Mouse (Mus musculus) heart, embryonic 13.5 days (tissue): Measurements from ENCODE around the gene Minpp1. TPM values are rescaled to one million over a fixed set of nuclear protein-coding genes. Genes with fewer than 3 reads are reported as not detected.
"Not testable (repeated sequence)": the region's sequence is repeated elsewhere in the genome, so short reads cannot be mapped to it uniquely, and the experiment has no call there.

Source experiments
- ATAC-seq: fragments of 200-750 bp; cut with Nextera tagmentation; 2 replicates; pipeline ENCODE4 v1.8.0; 2017; ENCODE audit warnings: moderate TSS enrichment; ENCODE audit not compliant: insufficient number of reproducible peaks, low FRiP score, low TSS enrichment; ENCODE audit errors: extremely low read depth
- H3K27ac ChIP-seq: fragments of 300-500 bp; sonication (generic); replicated peaks from 2 replicates; pipeline ENCODE4 v1.5.1; 2015; ENCODE audit warnings: moderate library complexity, mild to moderate bottlenecking, inconsistent platforms
- H3K27me3 ChIP-seq: fragments of 300-500 bp; sonication (generic); replicated peaks from 2 replicates; pipeline ENCODE4 v1.6.1; 2015; ENCODE audit warnings: mild to moderate bottlenecking, inconsistent platforms
- H3K36me3 ChIP-seq: fragments of 300-500 bp; sonication (generic); 2 replicates; pipeline ENCODE4 v1.6.1; 2015; ENCODE audit warnings: mild to moderate bottlenecking, inconsistent platforms
- H3K4me1 ChIP-seq: fragments of 300-500 bp; sonication (generic); 2 replicates; pipeline ENCODE4 v1.6.1; 2015; ENCODE audit warnings: inconsistent platforms
- H3K4me2 ChIP-seq: fragments of 300-500 bp; sonication (generic); 2 replicates; pipeline ENCODE4 v1.6.1; 2015; ENCODE audit warnings: inconsistent platforms, mild to moderate bottlenecking, moderate library complexity
- H3K4me3 ChIP-seq: fragments of 300-500 bp; sonication (generic); 2 replicates; pipeline ENCODE4 v1.5.1; 2015; ENCODE audit warnings: moderate library complexity, mild to moderate bottlenecking, inconsistent platforms
- H3K9ac ChIP-seq: fragments of 300-500 bp; sonication (generic); 2 replicates; pipeline ENCODE4 v1.6.1; 2015; ENCODE audit warnings: inconsistent platforms, mild to moderate bottlenecking, moderate library complexity
- H3K9me3 ChIP-seq: fragments of 300-500 bp; sonication (generic); 2 replicates; pipeline ENCODE4 v1.6.1; 2016; ENCODE audit warnings: inconsistent platforms
- WGBS: fragments of 180-500 bp; shearing (Covaris S2); methylation state at CpG from one replicate; pipeline ENCODE4 v1.1.7; 2015; ENCODE audit warnings: mixed read lengths; 5-methylcytosine and 5-hydroxymethylcytosine counted together
- polyA plus RNA-seq: library from polyadenylated mRNA; unstranded; fragments of >200 nt; fragmentation: Nextera tagmentation; extraction: Ambion mirVana; gene quantifications from 2 replicates; pipeline ENCODE4 v1.2.1, GENCODE M21; 2015

The Minpp1 gene
- polyA plus RNA-seq, result 56.5 and 59.8 TPM in 2 replicates

DNA sequence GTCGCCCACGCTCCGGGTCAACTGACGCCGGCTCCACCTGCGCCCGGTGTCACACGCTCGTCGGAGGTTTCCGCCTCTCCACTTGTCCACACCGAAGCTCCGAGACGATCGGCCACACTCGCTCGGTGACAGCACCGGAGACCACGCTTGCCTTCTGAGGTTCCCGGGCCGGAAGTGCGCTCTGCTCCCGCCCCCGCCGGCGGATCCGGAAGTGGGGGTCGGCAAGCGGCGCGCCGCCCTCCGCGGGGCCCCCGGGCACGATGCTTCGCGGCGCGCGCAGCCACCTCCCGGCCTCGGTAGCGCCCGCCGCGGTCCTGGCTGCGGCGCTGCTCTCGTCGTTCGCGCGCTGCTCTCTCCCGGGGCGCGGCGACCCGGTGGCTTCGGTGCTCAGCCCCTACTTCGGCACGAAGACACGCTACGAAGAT, at the start of gene Minpp1:
Gene Minpp1 (plus strand): TSS at position 89 of the 425 bp plus-strand sequence.
- Histone ChIP-seq H3K27ac (peak within 1 kb of the TSS; percentile 92), H3K9me3 (no peaks in the 10 kb centered on the region), H3K36me3 (no peaks in the 10 kb centered on the region), H3K4me2 (peak within 1 kb of the TSS; percentile 76), H3K27me3 (no peaks in the 10 kb centered on the region), H3K4me1 (peaks cover 41% of the 10 kb centered on the region), H3K4me3 (peak within 1 kb of the TSS; percentile 87), H3K9ac (peak within 1 kb of the TSS; percentile 92)
- under 1% methylated on average over 59 of the region's 64 CpGs for WGBS
- ATAC-seq, result peak; percentile 77

DNA sequence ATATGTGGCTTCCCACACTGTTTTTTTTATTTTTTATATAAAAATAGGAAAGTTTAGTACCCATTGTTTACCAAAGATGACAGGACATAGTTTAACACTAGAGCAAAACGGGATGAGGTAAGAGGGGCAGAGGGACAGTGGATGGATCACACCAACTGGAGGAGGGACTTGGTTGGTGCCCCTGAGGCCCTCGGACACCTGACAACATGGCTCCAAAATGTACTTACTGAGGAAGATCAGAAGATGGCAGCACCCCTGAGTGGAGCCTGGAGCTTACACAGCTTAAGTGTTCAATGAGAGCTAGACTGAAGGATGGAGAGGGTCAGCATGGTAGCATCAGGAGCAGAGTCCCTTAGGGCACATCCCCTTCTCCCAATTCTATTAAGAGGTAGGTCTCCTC, 46.2 kb upstream of the Minpp1 start:
- Histone ChIP-seq H3K36me3 (no peaks in the 10 kb centered on the region), H3K27me3 (no peaks in the 10 kb centered on the region), H3K4me2 (no peak overlapping the region), H3K9me3 (peaks cover 6% of the 10 kb centered on the region; the same call in 1 of the 2 replicates), H3K27ac (no peak overlapping the region), H3K4me3 (no peak overlapping the region), H3K9ac (no peak overlapping the region), H3K4me1 (peaks cover 6% of the 10 kb centered on the region; the same call in 1 of the 2 replicates)
- ATAC-seq, result no peak
- 82% methylated on average over 2 of the region's 2 CpGs for WGBS

DNA sequence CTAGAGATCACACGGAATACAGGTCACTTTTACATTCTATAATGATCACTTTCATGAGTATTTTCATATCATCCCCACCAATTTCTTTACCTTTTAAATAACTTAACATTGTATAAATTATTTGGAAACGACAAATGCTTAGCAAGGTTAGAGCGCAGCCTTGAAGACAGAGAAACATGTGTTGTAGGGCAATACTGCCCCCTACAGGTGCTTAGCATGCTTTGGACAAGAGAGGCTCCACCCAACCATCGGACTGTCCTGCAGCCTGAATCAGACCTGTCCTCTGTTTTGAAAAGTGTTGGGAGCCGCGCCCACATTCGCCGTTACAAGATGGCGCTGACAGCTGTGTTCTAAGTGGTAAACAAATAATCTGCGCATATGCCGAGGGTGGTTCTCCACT, 44.0 kb upstream of the Minpp1 start:
- Histone ChIP-seq H3K4me1 (peaks cover 6% of the 10 kb centered on the region; the same call in 1 of the 2 replicates), H3K9me3 (peaks cover 6% of the 10 kb centered on the region; the same call in 1 of the 2 replicates), H3K4me2 (no peak overlapping the region), H3K36me3 (no peaks in the 10 kb centered on the region), H3K27me3 (no peaks in the 10 kb centered on the region), H3K27ac (no peak overlapping the region), H3K9ac (no peak overlapping the region), H3K4me3 (no peak overlapping the region)
- no peak for ATAC-seq
- WGBS, result 93% methylated on average over 11 of the region's 11 CpGs

DNA sequence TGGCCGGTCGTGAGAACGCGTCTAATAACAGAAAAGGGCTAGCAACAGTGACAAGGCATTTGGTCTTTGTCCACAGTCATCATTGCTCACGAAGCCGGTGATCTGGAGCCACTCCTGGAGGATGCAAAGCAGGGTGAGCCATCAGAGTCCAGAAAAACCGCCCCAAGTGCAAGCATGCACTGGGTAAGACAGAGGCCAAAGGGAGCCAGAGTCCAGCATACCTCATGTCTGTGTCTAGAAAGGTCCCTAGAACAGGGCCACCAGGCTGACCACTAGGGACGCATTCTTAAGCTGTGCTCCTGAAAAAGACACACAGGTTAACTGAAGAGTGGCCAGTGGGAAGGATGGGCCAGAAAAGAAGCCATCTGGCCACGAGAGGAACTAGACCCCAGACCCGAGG, 36.6 kb upstream of the Minpp1 start:
- Histone ChIP-seq H3K27me3 (no peaks in the 10 kb centered on the region), H3K4me1 (no peaks in the 10 kb centered on the region), H3K4me2 (no peak overlapping the region), H3K36me3 (no peaks in the 10 kb centered on the region), H3K9me3 (peaks cover 12% of the 10 kb centered on the region), H3K27ac (no peak overlapping the region), H3K4me3 (no peak overlapping the region), H3K9ac (no peak overlapping the region)
- whole genome bisulfite sequencing, result 88% methylated on average over 10 of the region's 10 CpGs
- ATAC-seq, result no peak

DNA sequence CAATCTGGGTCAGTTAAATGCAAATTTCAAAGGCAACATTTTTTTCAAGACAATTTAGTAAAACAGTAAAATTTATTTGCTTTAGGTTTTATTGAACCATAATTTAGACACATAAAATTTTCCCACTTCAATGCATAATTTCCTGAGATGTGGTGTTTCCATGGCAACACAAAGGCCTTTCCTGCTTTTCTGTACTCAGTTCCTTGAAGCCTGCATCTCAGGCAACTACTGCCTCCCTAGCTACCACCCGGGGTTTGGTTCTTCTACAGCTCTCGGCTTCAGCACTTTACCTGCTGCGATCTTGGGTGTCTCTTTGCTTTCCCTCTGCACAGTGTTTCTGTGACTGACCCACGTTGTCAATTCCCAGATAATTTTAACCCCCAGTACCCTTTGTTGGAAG, 33.3 kb upstream of the Minpp1 start:
- no peak overlapping the region for H3K27ac ChIP-seq
- no peak overlapping the region for H3K4me2 ChIP-seq
- no peak for ATAC-seq
- no peak overlapping the region for H3K4me3 ChIP-seq
- H3K9ac ChIP-seq, result no peak overlapping the region
- WGBS, result 80% methylated on average over 4 of the region's 4 CpGs
- H3K36me3 ChIP-seq, result no peaks in the 10 kb centered on the region
- peaks cover 12% of the 10 kb centered on the region for H3K9me3 ChIP-seq
- H3K4me1 ChIP-seq, result no peaks in the 10 kb centered on the region
- H3K27me3 ChIP-seq, result no peaks in the 10 kb centered on the region

DNA sequence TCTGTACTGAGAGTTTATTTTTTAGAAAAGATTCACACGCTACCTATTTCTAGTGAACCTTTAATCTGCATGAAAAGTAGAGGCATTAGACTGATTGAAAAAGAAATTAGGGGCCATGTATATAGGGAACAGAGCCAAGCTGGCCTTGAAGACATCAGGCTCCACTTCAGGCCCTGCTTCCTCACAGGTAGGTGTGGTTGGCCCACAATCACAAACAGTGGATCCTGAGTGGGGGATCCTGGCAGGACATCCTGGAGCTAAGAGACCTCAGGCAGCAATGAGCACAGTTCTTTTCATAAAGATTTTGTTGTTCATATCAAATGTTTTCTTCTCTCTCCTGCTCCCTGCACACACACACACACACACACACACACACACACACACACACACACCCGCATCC, 28.8 kb upstream of the Minpp1 start:
- 68% methylated on average over 2 of the region's 2 CpGs for WGBS
- Histone ChIP-seq H3K4me2 (no peak overlapping the region), H3K27ac (no peak overlapping the region), H3K9ac (no peak overlapping the region), H3K27me3 (no peaks in the 10 kb centered on the region), H3K36me3 (no peaks in the 10 kb centered on the region), H3K4me1 (no peaks in the 10 kb centered on the region), H3K9me3 (peaks cover 7% of the 10 kb centered on the region), H3K4me3 (no peak overlapping the region)
- no peak for ATAC-seq

DNA sequence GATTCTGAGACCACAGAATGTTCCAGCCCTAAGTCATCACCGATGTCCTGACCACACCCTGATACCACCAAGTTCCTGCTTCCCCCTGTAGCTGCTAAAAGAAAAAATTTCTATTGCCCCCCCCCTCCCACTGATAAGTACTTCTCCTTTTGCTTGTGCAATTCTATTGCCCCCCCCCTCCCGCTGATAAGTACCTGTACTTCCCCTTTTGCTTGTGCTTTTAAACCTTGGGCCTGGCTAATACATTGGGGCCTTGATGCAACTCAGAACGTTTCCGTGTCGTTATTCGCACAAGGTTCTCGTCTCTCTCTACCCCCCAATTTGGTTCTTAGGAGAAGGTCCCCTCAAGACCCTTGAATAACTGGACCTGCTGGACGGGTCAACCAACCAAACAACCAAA, 27.9 kb upstream of the Minpp1 start:
- H3K9ac ChIP-seq, H3K9me3 ChIP-seq, H3K4me3 ChIP-seq, H3K36me3 ChIP-seq, H3K4me1 ChIP-seq, H3K27me3 ChIP-seq, H3K4me2 ChIP-seq, ATAC-seq, H3K27ac ChIP-seq: not testable (repeated sequence)
- WGBS, result 81% methylated on average over 8 of the region's 8 CpGs

DNA sequence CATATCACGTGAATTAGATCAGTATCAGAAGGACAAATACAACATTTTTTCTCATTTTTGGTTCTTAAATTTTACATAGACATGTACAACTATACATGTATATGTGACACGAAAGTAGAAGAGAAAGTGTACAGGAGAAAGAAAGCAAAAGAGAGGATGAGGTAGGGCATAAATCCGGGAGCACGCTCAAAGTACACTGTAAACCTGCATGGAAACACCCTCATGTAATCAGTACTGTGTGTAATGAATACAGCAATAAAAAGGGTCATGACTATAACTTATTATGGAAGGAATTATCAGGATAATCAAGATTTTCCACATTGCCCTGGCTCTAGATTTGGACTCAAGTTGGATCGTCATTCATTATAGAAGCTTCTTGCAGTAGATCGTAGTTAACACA, 22.5 kb upstream of the Minpp1 start:
- Histone ChIP-seq H3K4me3 (no peak overlapping the region), H3K36me3 (no peaks in the 10 kb centered on the region), H3K9ac (no peak overlapping the region), H3K4me2 (no peak overlapping the region), H3K27me3 (no peaks in the 10 kb centered on the region), H3K9me3 (peaks cover 5% of the 10 kb centered on the region), H3K27ac (no peak overlapping the region), H3K4me1 (no peaks in the 10 kb centered on the region)
- no peak for ATAC-seq
- 88% methylated on average over 6 of the region's 6 CpGs for WGBS

DNA sequence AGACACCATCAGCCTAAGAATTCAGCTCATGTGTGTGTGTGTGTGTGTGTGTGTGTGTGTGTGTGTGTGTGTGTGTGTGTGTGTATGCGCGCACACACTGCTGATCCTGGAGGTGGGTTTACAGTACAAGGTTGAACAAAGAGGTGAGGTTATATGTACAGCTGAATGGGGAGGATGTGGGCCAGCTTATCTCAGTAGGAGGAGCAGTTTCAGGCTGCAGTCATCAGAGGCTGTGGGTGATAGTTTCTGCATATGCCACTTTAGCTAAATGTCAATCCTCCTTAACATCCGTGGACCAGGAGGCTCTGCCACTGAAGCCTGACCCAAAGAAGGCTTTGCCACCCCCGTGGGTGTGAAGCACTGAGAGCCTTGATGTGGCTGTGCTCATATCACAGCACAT, 20.3 kb upstream of the Minpp1 start:
- no peak overlapping the region for H3K4me3 ChIP-seq
- WGBS, result 48% methylated on average over 2 of the region's 4 CpGs
- H3K36me3 ChIP-seq, result no peaks in the 10 kb centered on the region
- ATAC-seq, result no peak
- H3K27me3 ChIP-seq, result no peaks in the 10 kb centered on the region
- no peak overlapping the region for H3K9ac ChIP-seq
- no peaks in the 10 kb centered on the region for H3K9me3 ChIP-seq
- H3K4me2 ChIP-seq, result no peak overlapping the region
- no peak overlapping the region for H3K27ac ChIP-seq
- no peaks in the 10 kb centered on the region for H3K4me1 ChIP-seq

DNA sequence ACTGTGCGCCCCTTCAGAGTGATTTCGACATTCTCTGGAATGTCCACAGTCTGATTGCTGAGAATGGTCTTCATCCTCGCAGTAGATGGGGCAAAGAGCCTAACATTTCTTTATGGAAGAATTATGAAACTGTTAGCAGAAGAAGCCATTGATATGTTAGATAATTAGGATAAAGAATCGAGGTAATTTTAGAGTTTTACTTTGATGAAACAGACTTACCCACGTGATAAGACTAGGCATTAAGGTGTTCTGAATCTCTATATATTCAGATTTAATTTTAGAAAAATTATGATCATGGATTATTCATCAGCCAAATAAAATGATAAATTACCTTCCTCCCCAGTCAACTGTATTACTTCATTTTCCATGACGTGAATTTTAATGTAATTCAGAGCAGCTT, 19.1 kb upstream of the Minpp1 start, which contains the start of gene Rpl9-ps6:
Gene Rpl9-ps6 (minus strand): TSS at position 101 of the 400 bp plus-strand sequence.
- Histone ChIP-seq H3K4me2 (no peak within 1 kb of the TSS), H3K27me3 (0 out of 2 replicates have a peak, but pooled peaks cover 3% of the 10 kb centered on the region), H3K9ac (no peak within 1 kb of the TSS), H3K4me3 (no peak within 1 kb of the TSS), H3K36me3 (no peaks in the 10 kb centered on the region), H3K4me1 (no peaks in the 10 kb centered on the region), H3K9me3 (no peaks in the 10 kb centered on the region), H3K27ac (no peak within 1 kb of the TSS)
- ATAC-seq, result no peak
- WGBS, result 77% methylated on average over 5 of the region's 6 CpGs

DNA sequence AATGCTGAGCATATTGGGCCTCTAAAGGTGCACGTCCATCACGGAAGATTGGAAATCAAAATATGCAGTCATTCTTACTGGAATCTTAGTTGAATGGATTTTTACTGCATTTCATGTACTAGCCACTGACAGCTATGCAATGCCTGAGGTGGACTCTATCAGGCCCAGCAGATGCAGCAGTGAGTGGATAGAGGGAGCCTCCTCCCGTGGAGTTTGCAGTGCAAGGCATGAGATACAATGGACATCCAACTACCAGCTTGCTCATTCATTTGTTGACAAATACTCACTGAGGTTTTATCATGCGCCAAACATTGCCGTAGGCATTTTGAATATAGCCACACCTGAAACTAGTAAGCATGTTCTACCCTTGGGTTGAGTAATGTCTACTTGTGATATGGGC, 18.2 kb upstream of the Minpp1 start:
- Histone ChIP-seq H3K9ac (no peak overlapping the region), H3K4me1 (no peaks in the 10 kb centered on the region)
- no peak for ATAC-seq

DNA sequence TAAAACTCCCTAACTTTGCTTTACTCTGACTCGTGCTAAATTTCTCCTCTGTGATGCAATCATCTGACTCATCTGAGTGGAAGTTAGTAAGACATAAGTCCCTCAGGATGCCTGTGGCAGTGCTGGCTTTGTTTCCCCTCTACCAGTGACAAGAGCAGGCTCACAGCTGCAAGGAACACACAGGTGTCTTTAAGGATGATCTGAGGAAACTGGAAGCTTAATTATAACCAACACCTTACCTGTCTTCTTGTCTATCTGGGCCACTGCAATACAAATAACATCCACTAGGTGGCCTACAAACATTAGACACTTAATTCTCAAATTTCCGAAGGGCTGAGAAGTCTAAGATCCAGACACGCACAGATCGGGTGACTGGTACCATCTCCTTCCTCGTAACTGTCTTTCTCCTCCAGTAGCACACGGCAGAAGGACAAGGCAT, 15.5 kb upstream of the Minpp1 start:
- no peak for ATAC-seq
- H3K4me1 ChIP-seq, result no peaks in the 10 kb centered on the region
- no peak overlapping the region for H3K4me3 ChIP-seq
- H3K27ac ChIP-seq, result no peak overlapping the region
- H3K36me3 ChIP-seq, result no peaks in the 10 kb centered on the region
- no peaks in the 10 kb centered on the region for H3K9me3 ChIP-seq
- 38% methylated on average over 6 of the region's 6 CpGs for WGBS
- no peak overlapping the region for H3K4me2 ChIP-seq
- 0 out of 2 replicates have a peak, but pooled peaks cover 3% of the 10 kb centered on the region for H3K27me3 ChIP-seq
- no peak overlapping the region for H3K9ac ChIP-seq

More for the DNA sequence above, 18.2 kb upstream of the Minpp1 start:
- 84% methylated on average over 5 of the region's 5 CpGs for WGBS
- H3K4me3 ChIP-seq, result no peak overlapping the region
- 0 out of 2 replicates have a peak, but pooled peaks cover 3% of the 10 kb centered on the region for H3K27me3 ChIP-seq
- no peak overlapping the region for H3K4me2 ChIP-seq
- H3K27ac ChIP-seq, result no peak overlapping the region
- H3K36me3 ChIP-seq, result no peaks in the 10 kb centered on the region
- H3K9me3 ChIP-seq, result no peaks in the 10 kb centered on the region
